Mouse (Mus musculus) Muller cell, postnatal 12 days (primary cell): Measurements from ENCODE around the gene Crip2.

Source experiments
- DNase-seq: peaks from one replicate; pipeline ENCODE4 v3.0.0-alpha.2; 2015; ENCODE audit errors: inconsistent ontology term

Crip2 gene

DNA sequence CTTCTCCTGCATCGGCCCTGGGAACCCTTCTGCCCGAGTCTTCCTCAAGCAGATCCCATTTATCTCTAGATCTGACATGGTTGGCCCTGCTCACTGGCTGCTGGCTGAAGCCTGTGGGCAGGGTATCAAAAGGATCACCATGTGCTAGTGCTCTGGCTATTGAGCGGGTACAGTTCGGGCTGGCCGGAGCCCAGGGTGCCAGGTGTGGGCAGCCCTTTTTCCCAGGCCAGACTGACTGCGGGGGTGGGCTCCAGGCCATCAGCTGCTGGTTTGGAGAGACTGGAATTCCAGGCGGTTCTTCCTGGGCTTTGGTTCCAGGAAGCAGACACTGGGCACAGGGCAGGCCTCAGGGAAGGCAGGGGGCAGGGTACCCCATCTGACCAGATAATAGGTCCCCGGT, 7.4 kb downstream of the Crip2 start:
- peak; percentile 91 for DNase-seq

- DNase-seq, result no peak
Measured at GRCm38 (mm10) chr12:113148381-113149035, 8.5 kb downstream of the Crip2 start.

DNA sequence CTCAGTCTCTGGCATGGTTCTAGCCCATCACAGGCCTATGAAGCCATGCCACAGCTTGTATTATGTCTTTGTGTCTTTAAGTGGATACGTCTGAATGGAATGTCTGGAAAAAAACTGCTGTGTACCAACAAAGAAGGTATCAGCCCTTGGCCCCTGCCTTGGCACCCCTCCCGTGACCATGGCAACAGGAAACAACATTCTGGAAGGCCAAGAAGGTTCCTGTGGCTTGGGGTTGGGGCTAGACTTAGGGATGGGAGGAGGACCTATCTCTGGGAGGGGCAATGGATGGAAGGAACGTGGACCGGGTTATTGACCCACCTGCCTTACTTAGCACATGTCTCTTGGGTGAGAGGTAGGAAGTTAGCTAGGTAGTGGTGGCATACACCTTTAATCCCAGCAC, 9.3 kb downstream of the Crip2 start:
- peak; percentile 89 for DNase-seq

GRCm38 (mm10) chr12:113149896-113150295, 9.9 kb downstream of the Crip2 start:
- no peak for DNase-seq

GRCm38 (mm10) chr12:113150591-113150990, 10.6 kb downstream of the Crip2 start:
- no peak for DNase-seq

DNA sequence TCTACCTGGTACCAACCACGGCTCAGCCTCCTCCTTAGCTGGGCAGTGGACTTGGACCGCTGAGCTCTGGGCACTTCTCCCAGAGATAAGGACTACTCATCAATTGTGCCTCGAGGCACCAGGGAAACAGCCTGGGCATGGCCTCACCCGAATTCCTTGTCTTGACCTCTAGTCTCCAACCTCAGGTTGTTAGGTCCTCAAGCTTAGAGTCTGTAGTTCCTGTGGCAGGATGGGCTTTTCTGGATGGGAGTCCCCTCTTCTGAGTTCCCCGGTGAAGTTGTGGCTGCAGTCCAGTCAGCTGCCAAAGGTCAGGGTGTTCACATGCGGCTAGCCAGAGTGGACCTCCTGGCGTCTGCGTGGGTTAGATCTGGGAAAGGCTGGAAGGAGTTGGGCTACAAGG, 11.0 kb downstream of the Crip2 start:
- no peak for DNase-seq

GRCm38 (mm10) chr12:113151661-113152271, 11.7 kb downstream of the Crip2 start:
- no peak for DNase-seq

GRCm38 (mm10) chr12:113152272-113152661, 12.2 kb downstream of the Crip2 start:
- no peak for DNase-seq

- no peak for DNase-seq
Measured at GRCm38 (mm10) chr12:113152991-113153525, 13.0 kb downstream of the Crip2 start.

GRCm38 (mm10) chr12:113153971-113154370, 13.9 kb downstream of the Crip2 start:
- no peak for DNase-seq

DNA sequence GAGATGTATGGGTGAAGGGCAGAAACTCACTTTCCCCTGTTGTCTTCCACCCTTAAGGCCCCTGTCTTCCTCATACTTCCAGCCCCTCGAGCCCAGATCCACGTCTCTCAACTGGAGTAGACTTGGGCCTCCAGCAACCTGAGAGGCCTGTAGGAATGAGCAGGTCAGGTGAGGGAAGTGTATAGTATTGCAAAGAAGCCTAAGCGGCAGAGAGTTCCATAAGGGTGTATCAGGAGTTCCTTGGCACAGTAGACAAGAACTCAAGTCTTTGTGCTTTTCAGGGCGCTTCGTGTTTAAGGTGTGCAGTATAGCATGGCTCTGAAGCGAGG, 14.7 kb downstream of the Crip2 start:
- no peak for DNase-seq

DNA sequence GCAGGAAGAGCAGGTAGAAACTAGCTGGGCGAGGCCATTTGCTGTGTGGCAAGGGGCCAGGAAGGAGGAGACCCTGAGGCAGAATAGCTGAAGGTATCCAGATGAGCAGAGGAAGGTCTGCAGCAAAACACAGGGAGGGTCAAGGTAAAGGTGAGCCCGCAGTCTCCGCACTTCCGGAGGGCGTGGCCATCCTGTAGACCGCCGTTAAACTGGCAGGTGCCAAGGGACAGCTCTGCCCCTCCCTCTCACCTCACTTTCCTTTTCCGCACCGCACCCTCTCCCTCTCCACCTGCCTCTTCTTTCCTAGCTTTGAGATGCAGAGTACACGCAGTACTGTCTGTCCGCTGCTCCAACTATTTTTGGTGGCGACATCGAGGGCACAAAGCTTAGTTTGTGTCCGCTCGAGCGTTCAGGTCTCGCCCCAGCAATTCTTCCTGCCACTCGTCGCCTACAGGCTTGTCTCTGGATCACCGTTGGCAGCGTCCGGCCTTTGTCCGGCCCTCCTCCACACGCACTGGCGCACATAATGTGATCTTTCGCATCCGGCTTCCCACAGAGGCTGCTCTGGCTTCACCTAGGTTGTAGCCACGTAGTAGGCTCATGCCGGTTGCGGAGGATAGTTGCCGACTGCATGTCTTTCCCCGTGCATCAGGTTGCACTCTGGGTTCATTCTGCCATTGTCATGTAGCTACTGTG, 15.2 kb downstream of the Crip2 start:
- DNase-seq, result peak; percentile 85

- peak; percentile 100 for DNase-seq
Measured at GRCm38 (mm10) chr12:113155887-113156539, 16.0 kb downstream of the Crip2 start, which contains the start of gene Tedc1. TSS of gene Tedc1 (plus strand) at chr12:113156421.

DNA sequence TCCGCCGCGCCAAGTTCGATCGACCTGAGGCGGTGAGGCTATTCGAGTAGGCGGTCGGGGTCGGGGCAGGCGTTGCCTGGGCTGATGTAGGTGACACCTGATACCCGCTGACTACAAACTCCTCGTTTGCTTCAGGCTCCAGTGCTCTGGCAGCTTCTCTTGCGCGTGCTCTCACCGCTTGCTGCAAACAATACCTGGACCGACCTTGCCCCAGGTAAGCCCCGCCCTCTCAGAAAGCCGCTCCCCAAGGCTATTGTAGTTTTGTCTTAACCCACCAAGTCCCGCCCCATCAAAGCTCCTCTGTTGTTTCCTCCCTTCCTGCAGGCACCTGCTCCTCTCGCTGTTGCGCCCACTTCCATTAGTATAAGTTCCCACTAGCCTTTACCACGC, 16.5 kb downstream of the Crip2 start:
- no peak for DNase-seq

DNA sequence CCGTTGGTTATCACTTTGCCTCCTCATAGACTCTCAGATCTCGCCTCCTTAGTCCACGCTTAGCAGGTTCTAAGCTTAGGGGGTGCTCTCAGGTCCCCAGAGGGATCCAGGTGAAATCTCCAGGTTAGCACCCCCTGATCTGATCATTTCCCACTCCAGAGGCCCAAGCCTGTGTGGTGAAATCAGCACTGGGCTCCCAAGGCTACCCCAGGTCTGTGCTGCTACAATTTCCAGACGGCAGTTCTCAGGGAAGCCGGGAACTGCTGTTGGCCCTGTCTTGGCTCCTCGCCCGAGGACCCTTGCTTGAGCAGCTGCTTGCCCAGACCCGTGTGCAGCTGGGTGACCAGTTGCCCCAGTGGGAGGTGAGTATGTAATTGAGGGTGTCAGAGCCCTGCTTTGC, 17.0 kb downstream of the Crip2 start:
- no peak for DNase-seq

- no peak for DNase-seq
Measured at GRCm38 (mm10) chr12:113157521-113157920, 17.5 kb downstream of the Crip2 start.

DNA sequence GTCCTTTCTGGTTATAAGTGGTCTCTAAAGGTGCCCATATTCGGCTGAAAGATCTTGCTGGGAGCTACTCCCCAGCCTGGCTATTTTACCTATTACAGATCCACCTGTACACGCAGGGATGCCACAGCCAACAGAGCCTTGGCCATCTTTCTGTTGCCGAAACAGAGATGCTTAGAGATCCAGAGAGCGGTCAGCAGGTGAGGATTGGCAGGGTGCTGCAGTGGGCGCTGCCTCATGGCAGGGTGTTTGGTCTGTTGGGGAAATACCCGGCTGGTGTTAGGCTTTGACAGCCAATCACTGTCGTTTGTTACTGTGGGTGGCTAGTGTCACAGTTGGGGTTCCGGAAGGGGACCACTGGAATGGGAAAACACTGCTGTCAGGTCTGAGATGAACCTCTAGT, 17.9 kb downstream of the Crip2 start:
- no peak for DNase-seq

GRCm38 (mm10) chr12:113163561-113164006, 23.5 kb downstream of the Crip2 start:
- DNase-seq, result peak; percentile 92

DNA sequence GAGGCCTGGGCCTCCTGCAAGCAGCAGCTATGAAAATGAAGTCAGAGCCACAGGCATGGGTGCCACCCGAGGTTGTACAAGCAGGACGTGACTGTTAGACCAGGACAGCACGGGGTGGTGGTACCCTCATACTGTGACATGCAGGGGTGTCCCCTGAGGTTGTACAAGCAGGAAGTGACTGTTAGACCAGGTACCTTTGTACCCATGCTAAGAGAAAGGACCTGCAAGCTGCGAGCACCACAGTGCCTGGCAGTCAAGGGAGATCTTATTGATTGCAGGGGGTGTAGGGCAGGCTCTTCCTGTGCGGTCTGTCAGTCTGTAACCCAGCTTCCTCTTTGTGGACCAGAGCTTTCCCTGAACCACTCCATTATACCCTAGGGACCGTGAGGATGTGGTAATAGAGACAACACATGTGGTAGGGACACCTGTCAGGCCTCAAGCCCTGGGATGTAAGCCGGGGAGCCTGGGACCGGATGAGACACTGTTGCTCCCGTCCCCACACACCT, 28.0 kb downstream of the Crip2 start:
- no peak for DNase-seq

DNA sequence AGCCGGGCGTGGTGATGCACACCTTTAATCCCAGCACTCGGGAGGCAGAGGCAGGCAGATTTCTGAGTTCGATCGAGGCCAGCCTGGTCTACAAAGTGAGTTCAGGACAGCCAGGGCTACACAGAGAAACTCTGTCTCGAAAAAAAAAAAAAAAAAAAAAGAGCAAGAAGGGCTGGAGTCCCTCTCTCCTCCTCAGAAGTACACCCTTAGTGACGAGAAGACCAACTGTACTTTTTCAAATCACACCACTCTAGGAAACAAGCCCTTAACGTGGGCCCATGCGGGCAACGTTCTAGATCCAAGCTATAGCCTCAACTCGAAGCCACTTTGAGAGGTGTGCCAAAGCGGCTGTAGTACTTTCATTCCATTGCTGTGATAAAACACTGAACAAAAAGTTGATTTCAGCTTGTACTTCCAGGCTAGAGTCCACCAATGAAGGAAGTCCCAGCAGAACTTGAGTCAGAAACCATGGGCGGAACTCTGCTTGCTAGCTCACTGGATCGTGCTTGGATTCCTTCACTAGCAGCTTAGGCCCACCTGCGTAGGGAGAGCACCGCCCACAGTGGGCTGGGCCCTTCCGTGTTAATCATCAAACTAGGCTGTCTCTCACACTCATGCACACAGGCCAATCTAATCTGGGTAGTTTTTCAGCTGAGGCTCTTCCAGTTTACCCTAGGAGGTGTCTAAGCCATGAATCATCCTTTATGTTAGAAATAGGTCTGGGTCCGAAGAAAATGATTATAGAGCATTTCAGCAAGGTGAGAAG, 37.1 kb downstream of the Crip2 start:
- DNase-seq, result no peak

- no peak for DNase-seq
Measured at GRCm38 (mm10) chr12:113181020-113181419, 41.0 kb downstream of the Crip2 start.
